Mouse (Mus musculus) liver, postnatal 0 days (tissue): ENCODE data around the gene Nectin1. TPM values are rescaled to one million over a fixed set of nuclear protein-coding genes. Genes with fewer than 3 reads are reported as not detected.

Source experiments
- ATAC-seq: fragments of 200-750 bp; cut with Nextera tagmentation; 2 replicates; pipeline ENCODE4 v1.8.0; 2017; ENCODE audit warnings: mild to moderate bottlenecking, moderate library complexity
- DNase-seq: peaks from one replicate; pipeline ENCODE4 v3.0.0-alpha.2; 2016
- H3K27ac ChIP-seq: fragments of 300-500 bp; sonication (generic); 2 replicates; pipeline ENCODE4 v1.5.1; 2014; ENCODE audit warnings: antibody characterized with exemption, moderate library complexity, mild to moderate bottlenecking, low read depth
- H3K27me3 ChIP-seq: fragments of 300-500 bp; sonication (generic); 2 replicates; pipeline ENCODE4 v1.6.1; 2014; ENCODE audit warnings: low read length, control low read depth, mixed read lengths; ENCODE audit not compliant: insufficient read depth
- H3K36me3 ChIP-seq: fragments of 300-500 bp; sonication (generic); replicated peaks from 2 replicates; pipeline ENCODE4 v1.6.1; 2014; ENCODE audit warnings: mild to moderate bottlenecking, control low read depth, low read length, moderate library complexity, mixed read lengths; ENCODE audit not compliant: insufficient read depth
- H3K4me1 ChIP-seq: fragments of 300-500 bp; sonication (generic); 2 replicates; pipeline ENCODE4 v1.6.1; 2014; ENCODE audit warnings: antibody characterized with exemption, mild to moderate bottlenecking, control low read depth; ENCODE audit not compliant: insufficient read depth
- H3K4me2 ChIP-seq: fragments of 300-500 bp; sonication (generic); 2 replicates; pipeline ENCODE4 v1.6.1; 2014; ENCODE audit warnings: low read depth, mild to moderate bottlenecking, low read length, moderate library complexity, mixed read lengths
- H3K4me3 ChIP-seq: fragments of 300-500 bp; sonication (generic); 2 replicates; pipeline ENCODE4 v1.5.1; 2014; ENCODE audit warnings: low read depth, low read length
- H3K9ac ChIP-seq: fragments of 300-500 bp; sonication (generic); replicated peaks from 2 replicates; pipeline ENCODE4 v1.6.1; 2014; ENCODE audit warnings: mild to moderate bottlenecking, moderate library complexity
- H3K9me3 ChIP-seq: fragments of 300-500 bp; sonication (generic); 2 replicates; pipeline ENCODE4 v1.6.1; 2016; ENCODE audit warnings: mild to moderate bottlenecking, control low read depth, low read length, mixed read lengths
- CTCF ChIP-seq: sonication (generic); IDR thresholded peaks from 2 replicates; pipeline ENCODE4 v1.5.1; 2016; ENCODE audit warnings: antibody characterized with exemption, low read depth
- EP300 ChIP-seq: IDR thresholded peaks from 2 replicates; pipeline ENCODE4 v1.6.1; 2016; ENCODE audit warnings: antibody characterized with exemption, low read depth, mild to moderate bottlenecking
- WGBS: fragments of 180-500 bp; shearing (Covaris S2); extraction: QIAGEN DNeasy Blood & Tissue Kit; methylation state at CpG from one replicate; pipeline ENCODE4 v1.1.7; 2014; ENCODE audit not compliant: insufficient replicate concordance; 5-methylcytosine and 5-hydroxymethylcytosine counted together
- polyA plus RNA-seq: library from polyadenylated mRNA; unstranded; fragments of >200 nt; fragmentation: Nextera tagmentation; extraction: Ambion mirVana; gene quantifications from 2 replicates; pipeline ENCODE4 v1.2.1, GENCODE M21; 2015

The Nectin1 gene
- polyA plus RNA-seq, 1 experiment from 2014 or later, result 4.0 TPM

DNA sequence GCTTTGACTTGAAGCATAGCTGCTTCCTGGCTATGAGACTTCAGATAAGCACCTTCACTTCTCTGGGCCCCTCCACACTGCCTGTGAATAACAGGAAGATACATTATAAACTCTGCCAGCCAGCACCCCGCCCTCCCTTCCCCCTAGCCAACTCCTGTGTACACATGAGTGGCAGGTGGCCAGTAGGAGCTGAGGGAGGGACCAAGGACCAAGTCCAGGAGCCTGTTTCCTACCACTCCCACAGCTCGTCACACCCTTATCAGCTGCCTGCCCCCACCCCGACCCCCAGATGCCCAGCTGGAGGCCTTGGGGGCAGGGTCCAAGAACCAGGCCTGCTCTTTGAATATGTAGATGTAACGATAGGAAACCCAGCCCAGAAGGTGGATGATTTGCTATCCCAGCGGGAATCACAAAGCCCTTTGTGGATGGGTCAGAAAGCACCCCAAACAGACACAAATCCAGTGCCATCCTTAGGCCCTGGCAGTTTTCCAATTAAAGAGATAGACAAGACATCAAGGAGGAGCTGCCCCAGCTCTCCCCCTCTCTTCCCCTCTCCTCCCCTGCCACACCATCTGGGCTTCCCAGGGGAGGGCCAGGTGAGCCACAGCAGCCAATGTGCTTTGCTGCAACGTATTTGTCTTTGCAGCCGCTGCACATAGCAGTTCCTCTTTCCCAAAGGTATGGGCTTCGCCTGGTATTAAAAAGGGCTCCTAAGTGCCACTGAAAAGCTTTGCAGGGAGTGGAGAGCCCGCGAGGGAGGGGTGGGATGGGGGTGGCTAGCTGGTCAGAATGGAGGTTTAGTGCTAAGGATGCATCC lies 14.1 kb upstream of the Nectin1 start:
- no peaks in the 10 kb centered on the region for H3K9me3 ChIP-seq
- no peak for DNase-seq
- H3K4me3 ChIP-seq, result no peak overlapping the region
- ATAC-seq, result no peak
- no peak overlapping the region for H3K9ac ChIP-seq
- H3K36me3 ChIP-seq, result no peaks in the 10 kb centered on the region
- TF ChIP-seq EP300 (no peak), CTCF (no peak)
- WGBS, result 7% methylated on average over 10 of the region's 10 CpGs
- no peak overlapping the region for H3K27ac ChIP-seq
- no peak overlapping the region for H3K4me2 ChIP-seq
- no peaks in the 10 kb centered on the region for H3K4me1 ChIP-seq
- H3K27me3 ChIP-seq, result no peaks in the 10 kb centered on the region

- peak; percentile 72 for DNase-seq
- H3K36me3 ChIP-seq, result no peaks in the 10 kb centered on the region
- 16% methylated on average over 22 of the region's 22 CpGs for WGBS
- TF ChIP-seq EP300 (no peak), CTCF (peak; percentile 73)
- no peak overlapping the region for H3K27ac ChIP-seq
- no peaks in the 10 kb centered on the region for H3K4me1 ChIP-seq
- no peak overlapping the region for H3K4me2 ChIP-seq
- H3K9ac ChIP-seq, result no peak overlapping the region
- H3K27me3 ChIP-seq, result no peaks in the 10 kb centered on the region
- H3K9me3 ChIP-seq, result no peaks in the 10 kb centered on the region
- no peak overlapping the region for H3K4me3 ChIP-seq
- peak; percentile 31; the same call in 1 of the 2 replicates for ATAC-seq
Measured at GRCm38 (mm10) chr9:43730284-43731027, 13.3 kb upstream of the Nectin1 start.

- no peaks in the 10 kb centered on the region for H3K4me1 ChIP-seq
- ATAC-seq, result no peak
- WGBS, result 49% methylated on average over 6 of the region's 6 CpGs
- H3K4me2 ChIP-seq, result no peak overlapping the region
- H3K4me3 ChIP-seq, result no peak overlapping the region
- no peaks in the 10 kb centered on the region for H3K9me3 ChIP-seq
- TF ChIP-seq CTCF, result no peak
- TF ChIP-seq EP300, result no peak
- H3K27ac ChIP-seq, result no peak overlapping the region
- no peak overlapping the region for H3K9ac ChIP-seq
- H3K36me3 ChIP-seq, result no peaks in the 10 kb centered on the region
- no peak for DNase-seq
- H3K27me3 ChIP-seq, result no peaks in the 10 kb centered on the region
Measured at GRCm38 (mm10) chr9:43731880-43732279, 11.9 kb upstream of the Nectin1 start.

DNA sequence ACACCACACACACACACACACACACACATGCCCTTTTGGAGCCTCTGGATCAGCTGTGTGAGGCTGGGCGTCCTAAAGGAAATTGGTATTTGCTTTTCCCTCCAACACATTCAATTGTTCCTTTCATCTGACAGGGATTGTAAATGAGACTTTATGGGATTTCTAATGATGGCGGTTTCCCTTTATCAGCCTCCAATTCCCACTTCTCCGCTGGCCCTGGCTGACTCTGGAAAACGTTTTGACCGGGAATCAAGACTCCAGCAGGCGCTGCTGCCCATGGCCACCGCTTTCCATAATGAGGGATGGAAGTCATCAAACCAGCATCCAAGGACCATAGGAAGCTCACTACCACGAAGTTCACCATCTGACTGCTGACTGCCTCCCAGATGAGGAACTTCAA lies 11.1 kb upstream of the Nectin1 start:
- ATAC-seq, result no peak
- H3K9me3 ChIP-seq, result no peaks in the 10 kb centered on the region
- H3K27me3 ChIP-seq, result no peaks in the 10 kb centered on the region
- no peak overlapping the region for H3K4me2 ChIP-seq
- no peak for DNase-seq
- no peak overlapping the region for H3K9ac ChIP-seq
- WGBS, result 52% methylated on average over 8 of the region's 8 CpGs
- no peak overlapping the region for H3K27ac ChIP-seq
- H3K4me3 ChIP-seq, result no peak overlapping the region
- TF ChIP-seq CTCF, result no peak
- TF ChIP-seq EP300, result no peak
- no peaks in the 10 kb centered on the region for H3K36me3 ChIP-seq
- H3K4me1 ChIP-seq, result peaks cover 4% of the 10 kb centered on the region; the same call in 1 of the 2 replicates

GRCm38 (mm10) chr9:43734952-43735351 lies 8.8 kb upstream of the Nectin1 start:
- Histone ChIP-seq H3K4me2 (no peak overlapping the region), H3K9ac (no peak overlapping the region), H3K9me3 (no peaks in the 10 kb centered on the region), H3K36me3 (no peaks in the 10 kb centered on the region), H3K4me1 (peaks cover 10% of the 10 kb centered on the region; the same call in 1 of the 2 replicates), H3K27ac (no peak overlapping the region), H3K27me3 (no peaks in the 10 kb centered on the region), H3K4me3 (no peak overlapping the region)
- DNase-seq (no peak), ATAC-seq (no peak)
- TF ChIP-seq EP300 (no peak), CTCF (no peak)

GRCm38 (mm10) chr9:43736046-43736730 lies 7.6 kb upstream of the Nectin1 start:
- Histone ChIP-seq H3K4me2 (no peak overlapping the region), H3K27me3 (no peaks in the 10 kb centered on the region), H3K4me3 (no peak overlapping the region), H3K36me3 (no peaks in the 10 kb centered on the region), H3K4me1 (peaks cover 10% of the 10 kb centered on the region; the same call in 1 of the 2 replicates), H3K27ac (no peak overlapping the region), H3K9me3 (no peaks in the 10 kb centered on the region), H3K9ac (no peak overlapping the region)
- ATAC-seq (no peak), DNase-seq (no peak)
- no peak for TF ChIP-seq EP300
- no peak for TF ChIP-seq CTCF
- WGBS, result 87% methylated on average over 9 of the region's 9 CpGs
